Mouse (Mus musculus) myocyte (in vitro differentiated cells): ENCODE measurements around the gene Gm12790. TPM values are rescaled to one million over a fixed set of nuclear protein-coding genes. Genes with fewer than 3 reads are reported as not detected.
"Not testable (repeated sequence)": the region's sequence is repeated elsewhere in the genome, so short reads cannot be mapped to it uniquely, and the experiment has no call there.

Experiments
- H3K27me3 ChIP-seq: one replicate; pipeline ENCODE4 v1.6.1; 2011; ENCODE audit not compliant: control insufficient read depth, insufficient read depth, insufficient read length
- H3K36me3 ChIP-seq: one replicate; pipeline ENCODE4 v1.6.1; 2011; ENCODE audit not compliant: control insufficient read depth, insufficient read depth
- H3K4me2 ChIP-seq: one replicate; pipeline ENCODE4 v1.6.1; 2011; ENCODE audit warnings: low read depth, control low read depth
- H3K4me3 ChIP-seq: one replicate; pipeline ENCODE4 v1.5.1; 2011; ENCODE audit warnings: mild to moderate bottlenecking, control low read depth, moderate library complexity
- H3K79me2 ChIP-seq: one replicate; pipeline ENCODE4 v1.6.1; 2011; ENCODE audit not compliant: control insufficient read depth, insufficient read depth
- H3ac ChIP-seq: one replicate; pipeline ENCODE4 v1.6.1; 2011; ENCODE audit not compliant: control insufficient read depth, insufficient read length
- CEBPB ChIP-seq: IDR thresholded peaks from 2 replicates; pipeline ENCODE4 v1.6.1; 2011; ENCODE audit warnings: mild to moderate bottlenecking, moderate library complexity; ENCODE audit not compliant: poor library complexity, insufficient read depth, severe bottlenecking
- E2F4 ChIP-seq: IDR thresholded peaks from one replicate; pipeline ENCODE4 v1.6.1; 2011; ENCODE audit warnings: mild to moderate bottlenecking, control low read depth, moderate library complexity; ENCODE audit not compliant: insufficient read depth
- MAX ChIP-seq: IDR thresholded peaks from one replicate; pipeline ENCODE4 v1.6.1; 2011; ENCODE audit warnings: low read depth, mild to moderate bottlenecking, control low read depth
- MYOD1 ChIP-seq, 3 experiments: IDR thresholded peaks; one replicate each; pipeline ENCODE4 v1.6.1; 2011; ENCODE audit warnings: control low read depth in 2 of 3, low read depth in 2 of 3, mild to moderate bottlenecking in 2 of 3, moderate library complexity in 1 of 3; ENCODE audit not compliant: insufficient read length in 2 of 3, control insufficient read depth in 1 of 3
- MYOG ChIP-seq, 3 experiments: IDR thresholded peaks; one replicate each; pipeline ENCODE4 v1.6.1; 2011; ENCODE audit warnings: control low read depth in 2 of 3, low read depth in 2 of 3, mild to moderate bottlenecking in 2 of 3; ENCODE audit not compliant: insufficient read length in 2 of 3, control insufficient read depth in 1 of 3, insufficient read depth in 1 of 3
- POLR2A ChIP-seq: IDR thresholded peaks from one replicate; pipeline ENCODE4 v1.6.1; 2011; ENCODE audit warnings: low read depth, mild to moderate bottlenecking, control low read depth, moderate library complexity; ENCODE audit not compliant: insufficient read length
- POLR2AphosphoS2 ChIP-seq: IDR thresholded peaks from one replicate; pipeline ENCODE4 v1.6.1; 2011; ENCODE audit warnings: low read depth, control low read depth; ENCODE audit not compliant: insufficient read length
- REST ChIP-seq: IDR thresholded peaks from one replicate; pipeline ENCODE4 v1.6.1; 2011; ENCODE audit warnings: mild to moderate bottlenecking, control low read depth, moderate library complexity; ENCODE audit not compliant: insufficient read depth, insufficient read length
- SRF ChIP-seq: IDR thresholded peaks from one replicate; pipeline ENCODE4 v1.6.1; 2011; ENCODE audit warnings: low read depth; ENCODE audit not compliant: control insufficient read depth, insufficient read length
- TCF12 ChIP-seq: IDR thresholded peaks from one replicate; pipeline ENCODE4 v1.6.1; 2011; ENCODE audit warnings: mild to moderate bottlenecking, control low read depth; ENCODE audit not compliant: poor library complexity, insufficient read depth, severe bottlenecking
- TCF3 ChIP-seq: IDR thresholded peaks from one replicate; pipeline ENCODE4 v1.6.1; 2011; ENCODE audit warnings: low read depth, control low read depth; ENCODE audit not compliant: insufficient read length
- USF1 ChIP-seq: IDR thresholded peaks from one replicate; pipeline ENCODE4 v1.6.1; 2011; ENCODE audit warnings: low read depth, mild to moderate bottlenecking, control low read depth, moderate library complexity
- polyA plus RNA-seq: library from polyadenylated mRNA; unstranded; fragments of >200 nt; fragmentation: generic; extraction: Trizol; gene quantifications from one replicate; pipeline ENCODE4 v1.2.1, GENCODE M21; 2012; ENCODE audit warnings: missing spikeins

The Gm12790 gene
- polyA plus RNA-seq, result not detected

GRCm38 (mm10) chr4:101980949-101981348 lies at the start of gene Gm12790:
Gene Gm12790 (minus strand): TSS chr4:101981049.
- not testable (repeated sequence) for H3K4me3 ChIP-seq, H3K79me2 ChIP-seq, H3K36me3 ChIP-seq, H3K27me3 ChIP-seq, H3K4me2 ChIP-seq, H3ac ChIP-seq

GRCm38 (mm10) chr4:102026619-102027018 lies 45.8 kb upstream of the Gm12790 start:
- Histone ChIP-seq H3K36me3 (no peaks in the 10 kb centered on the region), H3K4me3 (no peak overlapping the region), H3K79me2 (no peaks in the 10 kb centered on the region), H3K4me2 (no peak overlapping the region), H3ac (no peak overlapping the region), H3K27me3 (no peaks in the 10 kb centered on the region)
- TF ChIP-seq MYOG (IDR thresholded peaks at IDR 0.05; ENCODE audit: control insufficient read depth in 1 of 3, insufficient read depth in 1 of 3, insufficient read length in 2 of 3, low read depth in 2 of 3), result no peak
- no peak for TF ChIP-seq SRF
- no peak for TF ChIP-seq POLR2AphosphoS2
- TF ChIP-seq MYOD1 (IDR thresholded peaks at IDR 0.05; ENCODE audit: control insufficient read depth in 1 of 3, insufficient read length in 2 of 3, low read depth in 2 of 3), result no peak
- TF ChIP-seq POLR2A, result no peak
- no peak for TF ChIP-seq TCF3
- no peak for TF ChIP-seq REST
- TF ChIP-seq TCF12, result no peak
- TF ChIP-seq USF1, result no peak
- no peak for TF ChIP-seq E2F4
- no peak for TF ChIP-seq MAX

- TF ChIP-seq CEBPB, result no peak
- TF ChIP-seq MAX, result no peak
- no peak for TF ChIP-seq TCF3
- TF ChIP-seq MYOG (IDR thresholded peaks at IDR 0.05; ENCODE audit: control insufficient read depth in 1 of 3, insufficient read depth in 1 of 3, insufficient read length in 2 of 3, low read depth in 2 of 3), result no peak
- no peak for TF ChIP-seq USF1
- Histone ChIP-seq H3K27me3 (no peaks in the 10 kb centered on the region), H3ac (no peak overlapping the region), H3K36me3 (no peaks in the 10 kb centered on the region), H3K4me3 (no peak overlapping the region), H3K4me2 (no peak overlapping the region), H3K79me2 (no peaks in the 10 kb centered on the region)
These were observed 17.5 kb upstream of the Gm12790 start for GRCm38 (mm10) chr4:101998267-101998922.

- H3K4me3 ChIP-seq, result no peak overlapping the region
- H3K79me2 ChIP-seq, result no peaks in the 10 kb centered on the region
- no peaks in the 10 kb centered on the region for H3K27me3 ChIP-seq
- no peak for TF ChIP-seq TCF3
- no peak for TF ChIP-seq MYOG (IDR thresholded peaks at IDR 0.05; ENCODE audit: control insufficient read depth in 1 of 3, insufficient read depth in 1 of 3, insufficient read length in 2 of 3, low read depth in 2 of 3)
- no peak for TF ChIP-seq USF1
- no peak for TF ChIP-seq TCF12
- no peak for TF ChIP-seq E2F4
- no peak for TF ChIP-seq MYOD1 (IDR thresholded peaks at IDR 0.05; ENCODE audit: control insufficient read depth in 1 of 3, insufficient read length in 2 of 3, low read depth in 2 of 3)
- TF ChIP-seq REST, result no peak
- no peak for TF ChIP-seq SRF
- no peak for TF ChIP-seq MAX
- no peak for TF ChIP-seq POLR2AphosphoS2
- no peak for TF ChIP-seq CEBPB
- TF ChIP-seq POLR2A, result no peak
- H3K4me2 ChIP-seq, result no peak overlapping the region
- H3K36me3 ChIP-seq, result no peaks in the 10 kb centered on the region
- H3ac ChIP-seq, result no peak overlapping the region
These were observed 16.6 kb upstream of the Gm12790 start for GRCm38 (mm10) chr4:101997426-101997825.

- H3K4me2 ChIP-seq, H3K79me2 ChIP-seq, H3K27me3 ChIP-seq, H3K4me3 ChIP-seq, H3ac ChIP-seq, H3K36me3 ChIP-seq: not testable (repeated sequence)
These were observed 5.5 kb upstream of the Gm12790 start, which contains the start of gene Gm12789 for GRCm38 (mm10) chr4:101986326-101986725. Gene Gm12789 (plus strand): TSS chr4:101986626.

GRCm38 (mm10) chr4:101985678-101986077 lies 4.8 kb upstream of the Gm12790 start:
- no peak for TF ChIP-seq POLR2A
- TF ChIP-seq E2F4, result no peak
- H3ac ChIP-seq, result no peak overlapping the region
- H3K4me2 ChIP-seq, result no peak overlapping the region
- no peaks in the 10 kb centered on the region for H3K79me2 ChIP-seq
- no peaks in the 10 kb centered on the region for H3K27me3 ChIP-seq
- no peaks in the 10 kb centered on the region for H3K36me3 ChIP-seq
- H3K4me3 ChIP-seq, result no peak overlapping the region

GRCm38 (mm10) chr4:101940107-101940506 lies 40.7 kb downstream of the Gm12790 start, which contains the start of gene Gm12794:
Gene Gm12794 (plus strand): TSS chr4:101940407.
- not testable (repeated sequence) for H3K27me3 ChIP-seq, H3K4me2 ChIP-seq, H3K4me3 ChIP-seq, H3K36me3 ChIP-seq, H3ac ChIP-seq, H3K79me2 ChIP-seq
